Mouse (Mus musculus) CH12.LX (cell line): Measurements from ENCODE around the gene Phgr1. TPM values are rescaled to one million over a fixed set of nuclear protein-coding genes. Genes with fewer than 3 reads are reported as not detected.
A peak's percentile ranks its signal among the peaks of the same experiment; 100 is the strongest.

Experiments used
- DNase-seq: peaks from one replicate; pipeline ENCODE4 v3.0.0-alpha.2; 2013; ENCODE audit errors: extremely low read depth
- H3K27ac ChIP-seq: 2 replicates; pipeline ENCODE4 v1.5.1; 2012; ENCODE audit warnings: low read depth, mild to moderate bottlenecking, control low read depth, moderate library complexity; ENCODE audit not compliant: insufficient read depth
- H3K27me3 ChIP-seq: replicated peaks from 2 replicates; pipeline ENCODE3; 2012; ENCODE audit warnings: inconsistent platforms
- H3K36me3 ChIP-seq, 2 experiments: replicated peaks in 1 of 2; 2 replicates each; pipeline versions ENCODE3 to v1.6.1; 2012; ENCODE audit warnings: inconsistent platforms in 1 of 2, low read length in 1 of 2, mild to moderate bottlenecking in 1 of 2, mixed read lengths in 1 of 2, moderate library complexity in 1 of 2; ENCODE audit not compliant: control insufficient read depth in 1 of 2, insufficient read depth in 1 of 2
- H3K4me1 ChIP-seq, 2 experiments: 2 replicates each; pipeline ENCODE4 v1.6.1; 2012; ENCODE audit warnings: inconsistent platforms in 1 of 2, moderate library complexity in 1 of 2; ENCODE audit not compliant: insufficient read depth in 2 of 2, control insufficient read depth in 1 of 2
- H3K4me2 ChIP-seq: 2 replicates; pipeline ENCODE4 v1.6.1; 2012; ENCODE audit warnings: low read depth, mild to moderate bottlenecking, control low read depth; ENCODE audit not compliant: poor library complexity, insufficient read depth, severe bottlenecking
- H3K4me3 ChIP-seq, 3 experiments: fragments of 150-350 bp in 1 of 3; sonication (generic) in 1 of 3; replicated peaks in 1 of 3; 2 replicates each; pipeline versions ENCODE3 to v1.5.1; 2011 to 2012; ENCODE audit warnings: low read depth in 2 of 3, low read length in 2 of 3, mild to moderate bottlenecking in 2 of 3, moderate library complexity in 2 of 3, control low read depth in 1 of 3, improper control_type of control experiment in 1 of 3, inconsistent platforms in 1 of 3, mixed read lengths in 1 of 3; ENCODE audit not compliant: poor library complexity in 1 of 3
- H3K79me2 ChIP-seq: replicated peaks from 2 replicates; pipeline ENCODE4 v1.6.1; 2012; ENCODE audit warnings: mild to moderate bottlenecking, moderate library complexity; ENCODE audit not compliant: control insufficient read depth, poor library complexity, insufficient read depth, severe bottlenecking; ENCODE audit errors: extremely low read depth
- H3K9ac ChIP-seq: 2 replicates; pipeline ENCODE4 v1.6.1; 2012; ENCODE audit warnings: low read depth, mild to moderate bottlenecking, control low read depth, moderate library complexity; ENCODE audit not compliant: insufficient read depth
- H3K9me3 ChIP-seq: replicated peaks from 2 replicates; pipeline ENCODE3; 2012; ENCODE audit warnings: low read length, inconsistent platforms, mixed read lengths
- BHLHE40 ChIP-seq: IDR thresholded peaks from 2 replicates; pipeline ENCODE4 v1.6.1; 2011; ENCODE audit warnings: mild to moderate bottlenecking, low read depth, low read length, improper control_type of control experiment
- CHD1 ChIP-seq: IDR thresholded peaks from 2 replicates; pipeline ENCODE4 v1.6.1; 2012; ENCODE audit warnings: low read depth, low read length, improper control_type of control experiment, inconsistent platforms
- CHD2 ChIP-seq: IDR thresholded peaks from 2 replicates; pipeline ENCODE4 v1.6.1; 2011; ENCODE audit warnings: low read length, improper control_type of control experiment
- CTCF ChIP-seq, 2 experiments: IDR thresholded peaks in 1 of 2; conservative IDR thresholded peaks in 1 of 2; 2 replicates each; pipeline ENCODE4 v1.5.1; 2011 to 2012; ENCODE audit warnings: low read depth in 2 of 2, low read length in 2 of 2, improper control_type of control experiment in 1 of 2, inconsistent platforms in 1 of 2, mild to moderate bottlenecking in 1 of 2, moderate library complexity in 1 of 2
- ELF1 ChIP-seq: IDR thresholded peaks from 2 replicates; pipeline ENCODE4 v1.6.1; 2014; ENCODE audit warnings: low read depth, mild to moderate bottlenecking, inconsistent platforms, low read length, improper control_type of control experiment
- EP300 ChIP-seq: IDR thresholded peaks from 2 replicates; pipeline ENCODE4 v1.6.1; 2011; ENCODE audit warnings: low read length, improper control_type of control experiment
- ETS1 ChIP-seq: conservative IDR thresholded peaks from 2 replicates; pipeline ENCODE4 v1.6.1; 2012; ENCODE audit warnings: low read depth, mild to moderate bottlenecking, inconsistent platforms, low read length, improper control_type of control experiment, moderate library complexity
- JUN ChIP-seq: IDR thresholded peaks from 2 replicates; pipeline ENCODE4 v1.6.1; 2011; ENCODE audit warnings: low read depth, mild to moderate bottlenecking, low read length, improper control_type of control experiment, moderate library complexity; ENCODE audit not compliant: insufficient read depth
- KAT2A ChIP-seq: IDR thresholded peaks from 2 replicates; pipeline ENCODE4 v1.6.1; 2012; ENCODE audit warnings: low read length, improper control_type of control experiment, inconsistent platforms; ENCODE audit not compliant: insufficient replicate concordance
- MAFK ChIP-seq: IDR thresholded peaks from 2 replicates; pipeline ENCODE4 v1.6.1; 2011; ENCODE audit warnings: low read length, improper control_type of control experiment; ENCODE audit not compliant: insufficient replicate concordance
- MAX ChIP-seq: IDR thresholded peaks from 2 replicates; pipeline ENCODE4 v1.6.1; 2011; ENCODE audit warnings: low read length, improper control_type of control experiment
- MAZ ChIP-seq: IDR thresholded peaks from 2 replicates; pipeline ENCODE4 v1.6.1; 2012; ENCODE audit warnings: low read depth, mild to moderate bottlenecking, inconsistent platforms, low read length, improper control_type of control experiment, moderate library complexity
- MXI1 ChIP-seq: IDR thresholded peaks from 2 replicates; pipeline ENCODE4 v1.6.1; 2011; ENCODE audit warnings: mild to moderate bottlenecking, low read depth, low read length, improper control_type of control experiment
- MYC ChIP-seq: IDR thresholded peaks from 2 replicates; pipeline ENCODE4 v1.6.1; 2011; ENCODE audit warnings: low read depth, mild to moderate bottlenecking, improper control_type of control experiment, low read length
- NELFE ChIP-seq: IDR thresholded peaks from 2 replicates; pipeline ENCODE4 v1.6.1; 2011; ENCODE audit warnings: low read depth, low read length, improper control_type of control experiment
- NRF1 ChIP-seq: IDR thresholded peaks from 2 replicates; pipeline ENCODE4 v1.6.1; 2014; ENCODE audit warnings: low read depth, mild to moderate bottlenecking, inconsistent platforms, low read length, improper control_type of control experiment, moderate library complexity
- POLR2A ChIP-seq: IDR thresholded peaks from 2 replicates; pipeline ENCODE4 v1.6.1; 2011; ENCODE audit warnings: low read depth, mild to moderate bottlenecking, improper control_type of control experiment, low read length
- POLR2AphosphoS2 ChIP-seq: IDR thresholded peaks from 2 replicates; pipeline ENCODE4 v1.6.1; 2011; ENCODE audit warnings: low read depth, low read length, improper control_type of control experiment
- RAD21 ChIP-seq: IDR thresholded peaks from 2 replicates; pipeline ENCODE4 v1.6.1; 2011; ENCODE audit warnings: low read depth, mild to moderate bottlenecking, low read length, improper control_type of control experiment, moderate library complexity
- RCOR1 ChIP-seq: conservative IDR thresholded peaks from 2 replicates; pipeline ENCODE4 v1.6.1; 2012; ENCODE audit warnings: low read depth, mild to moderate bottlenecking, inconsistent platforms, low read length, improper control_type of control experiment
- SMC3 ChIP-seq: IDR thresholded peaks from 2 replicates; pipeline ENCODE4 v1.6.1; 2011; ENCODE audit warnings: low read depth, low read length, improper control_type of control experiment
- TBP ChIP-seq: conservative IDR thresholded peaks from 2 replicates; pipeline ENCODE4 v1.6.1; 2011; ENCODE audit warnings: low read depth, low read length, improper control_type of control experiment
- UBTF ChIP-seq: IDR thresholded peaks from 2 replicates; pipeline ENCODE4 v1.6.1; 2012; ENCODE audit warnings: low read depth, mild to moderate bottlenecking, inconsistent platforms, low read length, improper control_type of control experiment, moderate library complexity
- USF1 ChIP-seq: IDR thresholded peaks from 2 replicates; pipeline ENCODE4 v1.6.1; 2014; ENCODE audit warnings: low read depth, mild to moderate bottlenecking, inconsistent platforms, low read length, improper control_type of control experiment
- USF2 ChIP-seq: conservative IDR thresholded peaks from 2 replicates; pipeline ENCODE4 v1.6.1; 2011; ENCODE audit warnings: low read depth, low read length, improper control_type of control experiment
- ZC3H11A ChIP-seq: IDR thresholded peaks from 2 replicates; pipeline ENCODE4 v1.6.1; 2012; ENCODE audit warnings: low read depth, mild to moderate bottlenecking, inconsistent platforms, low read length, improper control_type of control experiment
- ZKSCAN1 ChIP-seq: IDR thresholded peaks from 2 replicates; pipeline ENCODE4 v1.6.1; 2012; ENCODE audit warnings: low read depth, inconsistent platforms, low read length, improper control_type of control experiment, borderline replicate concordance
- ZNF384 ChIP-seq: IDR thresholded peaks from 2 replicates; pipeline ENCODE4 v1.6.1; 2012; ENCODE audit warnings: low read depth, low read length, improper control_type of control experiment, inconsistent platforms
- dilution Hi-C: fragments of 300-500 bp; cut with MboI; formaldehyde crosslinking; loops from 2 replicates; pipeline ENCODE4 v1.14.3; 2020; ENCODE audit warnings: low sequenced_read_pairs; ENCODE audit not compliant: extremely low pct_unique_long_range_greater_than_20kb, extremely low pct_ligation_motif_present
- in situ Hi-C: fragments of 300-500 bp; cut with MboI; formaldehyde crosslinking; loops from 3 replicates; pipeline ENCODE4 v1.14.3; 2019; ENCODE audit warnings: low sequenced_read_pairs, low pct_ligation_motif_present, low pct_unique_long_range_greater_than_20kb, mixed read lengths
- polyA plus RNA-seq: library from polyadenylated mRNA; unstranded; fragments of >175 nt; gene quantifications from 2 replicates; pipeline ENCODE4 v1.2.1, GENCODE M21; 2012; ENCODE audit warnings: low read depth; ENCODE audit not compliant: insufficient read length
- total RNA-seq, 2 experiments: library from RNA; depleted of rRNA; stranded (reverse); fragments of 300-350 nt in 1 of 2; fragments of >200 nt in 1 of 2; gene quantifications; 2 replicates each; pipeline ENCODE4 v1.2.3; 2012 to 2014

Phgr1 gene
- total and polyA plus RNA-seq, 3 experiments: not detected

DNA sequence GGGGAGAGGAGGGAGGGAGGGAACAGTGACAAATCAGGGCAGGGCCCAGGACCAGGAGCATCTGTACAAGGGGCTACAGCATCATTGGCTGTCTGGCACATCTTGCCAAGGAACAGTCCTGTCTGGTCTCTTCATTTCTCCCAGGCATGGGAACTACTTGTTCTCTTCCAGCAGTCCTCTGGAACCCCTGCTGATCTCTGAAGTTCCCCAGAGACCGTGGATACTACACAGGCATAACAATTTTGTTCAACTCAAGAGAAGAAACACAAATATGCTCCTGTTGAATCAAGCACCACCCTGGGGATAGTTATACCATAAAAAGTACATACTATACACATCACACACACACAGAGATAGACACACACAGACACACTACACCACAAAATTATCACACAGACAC, 8.5 kb downstream of the Phgr1 start:
- dilution Hi-C loops (no loop called here), in situ Hi-C loops (no loop called here)
- no peak for DNase-seq
- Histone ChIP-seq H3K4me3 (no peak overlapping the region), H3K36me3 (no peaks in the 10 kb centered on the region), H3K27ac (no peak overlapping the region), H3K9ac (no peak overlapping the region), H3K4me1 (peaks cover 0 to 13% of the 10 kb centered on the region in 2 experiments; a peak in 2 of 4 replicates), H3K27me3 (peaks cover 80% of the 10 kb centered on the region), H3K79me2 (no peaks in the 10 kb centered on the region), H3K9me3 (no peaks in the 10 kb centered on the region), H3K4me2 (no peak overlapping the region)
- no peak for TF ChIP-seq CHD1
- no peak for TF ChIP-seq POLR2A
- TF ChIP-seq TBP: no peak

DNA sequence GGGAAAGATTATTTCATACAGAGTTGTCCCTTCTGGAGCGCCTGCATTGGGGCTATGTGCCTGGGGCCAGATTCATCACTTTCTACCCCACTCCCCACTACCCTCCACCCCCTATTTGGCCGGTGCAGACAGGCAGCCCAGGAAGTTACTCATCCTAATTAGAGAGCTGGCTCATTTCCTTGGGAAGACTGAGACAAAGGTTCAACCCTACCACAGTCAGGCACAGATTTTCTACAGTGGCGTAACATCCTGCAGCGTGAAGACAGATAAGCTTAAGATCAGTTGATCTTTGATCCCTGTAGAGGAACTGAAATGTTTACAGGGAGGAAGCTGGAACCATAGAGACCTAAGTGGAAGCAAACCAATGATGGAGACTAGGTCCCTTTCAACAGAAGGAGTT, 9.7 kb downstream of the Phgr1 start:
- DNase-seq: no peak
- Histone ChIP-seq H3K36me3 (no peaks in the 10 kb centered on the region), H3K79me2 (no peaks in the 10 kb centered on the region), H3K27ac (no peak overlapping the region), H3K27me3 (peaks cover 84% of the 10 kb centered on the region), H3K4me2 (no peak overlapping the region), H3K4me3 (no peak overlapping the region), H3K9me3 (no peaks in the 10 kb centered on the region), H3K9ac (no peak overlapping the region), H3K4me1 (peaks cover 0 to 13% of the 10 kb centered on the region in 2 experiments; a peak in 2 of 4 replicates)
- dilution Hi-C loops: no loop called here
- in situ Hi-C loops: no loop called here
- no peak for TF ChIP-seq MAFK

DNA sequence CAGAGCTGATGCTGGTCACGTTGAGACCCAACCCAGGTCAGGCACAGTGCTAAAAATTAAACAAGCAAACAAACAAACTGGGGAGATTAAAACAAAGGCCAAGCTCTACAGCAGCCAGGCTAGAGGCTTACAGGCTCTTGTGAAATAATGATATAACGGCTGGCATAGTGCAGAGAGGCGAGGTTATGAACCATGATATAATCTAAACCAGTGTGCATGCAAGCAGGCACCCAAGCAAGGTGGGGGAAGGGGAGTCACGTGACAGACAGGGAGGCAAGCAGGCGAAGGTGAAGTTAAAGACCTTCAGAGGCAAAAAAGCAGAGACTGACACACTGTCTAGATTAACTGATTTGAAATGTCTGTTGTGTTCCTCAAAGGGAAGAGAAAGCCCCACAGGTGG, 10.5 kb downstream of the Phgr1 start:
- no peaks in the 10 kb centered on the region for H3K79me2 ChIP-seq
- peaks cover 0 to 13% of the 10 kb centered on the region in 2 experiments; a peak in 2 of 4 replicates for H3K4me1 ChIP-seq
- no peak for DNase-seq
- in situ Hi-C loops (no loop called here), dilution Hi-C loops (no loop called here)
- H3K36me3 ChIP-seq: no peaks in the 10 kb centered on the region
- no peak overlapping the region for H3K9ac ChIP-seq
- H3K4me3 ChIP-seq: no peak overlapping the region
- peaks cover 85% of the 10 kb centered on the region for H3K27me3 ChIP-seq
- H3K27ac ChIP-seq: no peak overlapping the region
- H3K9me3 ChIP-seq: no peaks in the 10 kb centered on the region
- H3K4me2 ChIP-seq: no peak overlapping the region
- TF ChIP-seq ZC3H11A: no peak
- peak; percentile 40; the same call in 1 of the 2 replicates for TF ChIP-seq USF2
- no peak for TF ChIP-seq CHD2
- no peak for TF ChIP-seq RCOR1
- TF ChIP-seq POLR2A: no peak
- TF ChIP-seq MAX: no peak
- TF ChIP-seq SMC3: no peak
- TF ChIP-seq MYC: no peak
- no peak for TF ChIP-seq NRF1
- TF ChIP-seq ZNF384: no peak
- no peak for TF ChIP-seq ELF1
- TF ChIP-seq ETS1: no peak
- no peak for TF ChIP-seq MAZ
- TF ChIP-seq EP300: no peak
- TF ChIP-seq KAT2A: no peak
- no peak for TF ChIP-seq NELFE
- TF ChIP-seq RAD21: no peak
- no peak for TF ChIP-seq MXI1
- no peak for TF ChIP-seq JUN
- TF ChIP-seq UBTF: no peak
- TF ChIP-seq POLR2AphosphoS2: no peak
- peak; percentile 53; the same call in 1 of the 2 replicates for TF ChIP-seq BHLHE40
- TF ChIP-seq USF1: peak; percentile 60
- TF ChIP-seq CTCF (conservative IDR thresholded peaks at IDR 0.05 in 1 of 2, IDR thresholded peaks at IDR 0.05 in 1 of 2; ENCODE audit: low read depth in 2 of 2, low read length in 2 of 2): no peak
- TF ChIP-seq TBP: no peak
- no peak for TF ChIP-seq ZKSCAN1
